Mouse (Mus musculus) cerebellum, adult 2 months (tissue): ENCODE data around the gene Pkm.
A peak's percentile ranks its signal among the peaks of the same experiment; 100 is the strongest.

Source experiments
- CTCF ChIP-seq: fragments of 200-500 bp; IDR thresholded peaks from 2 replicates; pipeline ENCODE4 v1.5.1; 2011; ENCODE audit warnings: low read depth, mild to moderate bottlenecking, control low read depth, low read length, moderate library complexity, borderline replicate concordance; ENCODE audit not compliant: insufficient read depth
- POLR2A ChIP-seq: fragments of 200-500 bp; IDR thresholded peaks from 2 replicates; pipeline ENCODE4 v1.6.1; 2011; ENCODE audit warnings: low read length, control low read depth, borderline replicate concordance; ENCODE audit not compliant: insufficient read depth

- TF ChIP-seq CTCF (peak; percentile 85), POLR2A (no peak)
Measured at GRCm38 (mm10) chr9:59659036-59660026, 3.2 kb downstream of the Pkm start.
